Mouse (Mus musculus) testis, adult 2 months (tissue): Measurements from ENCODE around the gene Nr2e3.

Experiments
- CTCF ChIP-seq: fragments of 200-500 bp; IDR thresholded peaks from 2 replicates; pipeline ENCODE4 v1.5.1; 2012; ENCODE audit warnings: low read depth, mild to moderate bottlenecking, inconsistent platforms, low read length, moderate library complexity; ENCODE audit not compliant: control insufficient read depth, insufficient read depth, insufficient replicate concordance
- POLR2A ChIP-seq: fragments of 200-500 bp; IDR thresholded peaks from 2 replicates; pipeline ENCODE4 v1.6.1; 2012; ENCODE audit warnings: low read depth, mild to moderate bottlenecking, inconsistent platforms, low read length, moderate library complexity; ENCODE audit not compliant: control insufficient read depth

DNA sequence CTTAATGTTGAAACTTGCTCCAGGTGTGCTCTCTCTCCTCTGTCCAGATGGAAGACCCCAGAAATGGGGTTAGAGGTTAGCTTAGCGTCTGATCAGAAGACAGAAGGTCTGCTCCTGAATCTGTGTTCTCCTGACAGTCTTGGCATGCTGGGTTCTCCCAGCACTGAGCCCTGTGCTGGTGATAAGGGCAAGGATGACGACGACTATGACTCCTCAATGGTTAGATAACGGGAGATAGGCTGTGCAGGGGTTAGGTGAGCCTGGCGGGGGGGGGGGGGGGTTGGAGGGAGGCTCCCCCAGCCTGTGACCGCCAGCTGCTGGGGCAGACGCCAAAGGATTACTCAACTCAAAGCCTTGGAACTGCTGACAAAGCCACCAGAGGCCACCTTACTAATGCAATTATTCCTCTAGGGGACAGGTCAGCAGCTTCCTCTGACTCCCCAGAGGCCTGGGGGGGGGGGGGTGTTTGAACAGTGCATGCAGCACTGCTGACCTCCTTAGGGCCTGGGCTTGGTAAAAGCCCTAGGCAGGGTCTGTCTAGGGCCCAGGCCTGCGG lies 7.9 kb downstream of the Nr2e3 start:
- TF ChIP-seq POLR2A (no peak), CTCF (no peak)
